Mouse (Mus musculus) Patski (cell line): ENCODE measurements at regions not wholly inside any gene's neighbourhood (a gene's known extent, or its start where the extent isn't known, plus 50 kb on each side); places are given as distances from the start of the nearest gene placed in this dataset.

Source experiments
- ATAC-seq: fragments of 100-300 bp; one replicate; pipeline ENCODE4 v1.8.0; 2021
- CTCF ChIA-PET: fragments of 350-600 bp; sonication (Branson Sonifier 250); formaldehyde crosslinking; loops from one replicate; lab custom pipeline; 2022; ENCODE audit warnings: inconsistent platforms; lab: Charles Lee
- POLR2A ChIA-PET: fragments of 350-600 bp; sonication (Branson Sonifier 250); formaldehyde crosslinking; loops from one replicate; lab custom pipeline; 2022; ENCODE audit warnings: antibody characterized with exemption, inconsistent platforms; lab: Charles Lee
- DNase-seq: peaks from one replicate; pipeline ENCODE4 v3.0.0-alpha.2; 2011; ENCODE audit warnings: low read depth, low spot score
- H3K27me3 ChIP-seq: fragments of 371-371 bp; one replicate; pipeline ENCODE4 v1.5.1; 2021
- CTCF ChIP-seq: fragments of 100-300 bp; IDR thresholded peaks from one replicate; pipeline ENCODE4 v1.5.1; 2021
- in situ Hi-C: fragments of 300-500 bp; cut with MboI; formaldehyde crosslinking; loops from 3 replicates; pipeline ENCODE4 v1.11.1; 2018; ENCODE audit warnings: low pct_unique_long_range_greater_than_20kb, mixed read lengths

DNA sequence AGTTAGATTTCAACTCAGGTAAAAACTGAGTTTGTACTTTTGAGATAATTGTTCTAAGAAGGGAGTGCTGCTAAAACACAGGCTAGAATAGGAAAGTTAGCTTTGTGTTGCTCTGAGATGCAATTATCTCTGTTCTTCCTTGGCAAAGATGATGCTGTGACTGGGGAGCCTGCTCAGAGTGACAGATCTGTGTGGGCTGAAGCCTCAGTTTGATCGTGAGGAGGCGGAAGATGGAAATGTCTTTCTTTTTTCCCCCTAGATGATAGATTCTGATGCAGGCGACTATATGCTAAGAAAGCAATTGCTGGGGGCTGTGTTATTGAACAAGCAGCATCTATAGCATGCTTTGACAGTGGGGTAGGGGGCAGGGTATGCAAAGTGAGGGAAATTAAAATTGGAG is 156.7 kb upstream of the Cypt15 start:
- H3K27me3 ChIP-seq, result peaks cover 44% of the 10 kb centered on the region
- ChIA-PET POLR2A (no interaction called here), CTCF (no interaction called here)
- TF ChIP-seq CTCF, result no peak
- ATAC-seq (no peak), DNase-seq (no peak)
- in situ Hi-C loops, result no loop called here

DNA sequence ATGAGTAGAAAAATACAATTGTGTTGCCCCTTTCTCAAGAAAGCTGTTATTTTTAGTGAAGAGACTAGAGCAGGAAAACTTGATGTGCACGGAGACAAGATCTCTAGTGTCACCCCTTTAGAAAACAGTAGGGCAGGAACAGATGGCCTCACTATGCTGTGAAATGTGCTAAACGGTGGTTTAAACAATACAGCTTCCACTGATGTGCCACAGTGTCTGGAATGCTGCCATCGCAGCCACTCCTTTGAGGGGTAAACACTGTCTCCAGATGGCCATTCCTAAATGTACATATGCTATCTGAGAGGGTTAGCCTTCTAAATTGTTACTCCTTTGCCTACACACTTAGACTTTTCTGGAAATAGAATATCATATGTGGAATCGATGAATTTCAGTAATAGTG is 116.4 kb upstream of the Cypt15 start:
- no peak for TF ChIP-seq CTCF
- in situ Hi-C loops, result no loop called here
- POLR2A ChIA-PET, result no interaction called here
- CTCF ChIA-PET, result interaction anchor here (2.0 kb wide), 1 partner anchor 12 kb away, joined by 4 read pairs; no protein-coding TSS in a partner anchor
- ATAC-seq, result no peak
- H3K27me3 ChIP-seq, result peaks cover 44% of the 10 kb centered on the region
- no peak for DNase-seq

DNA sequence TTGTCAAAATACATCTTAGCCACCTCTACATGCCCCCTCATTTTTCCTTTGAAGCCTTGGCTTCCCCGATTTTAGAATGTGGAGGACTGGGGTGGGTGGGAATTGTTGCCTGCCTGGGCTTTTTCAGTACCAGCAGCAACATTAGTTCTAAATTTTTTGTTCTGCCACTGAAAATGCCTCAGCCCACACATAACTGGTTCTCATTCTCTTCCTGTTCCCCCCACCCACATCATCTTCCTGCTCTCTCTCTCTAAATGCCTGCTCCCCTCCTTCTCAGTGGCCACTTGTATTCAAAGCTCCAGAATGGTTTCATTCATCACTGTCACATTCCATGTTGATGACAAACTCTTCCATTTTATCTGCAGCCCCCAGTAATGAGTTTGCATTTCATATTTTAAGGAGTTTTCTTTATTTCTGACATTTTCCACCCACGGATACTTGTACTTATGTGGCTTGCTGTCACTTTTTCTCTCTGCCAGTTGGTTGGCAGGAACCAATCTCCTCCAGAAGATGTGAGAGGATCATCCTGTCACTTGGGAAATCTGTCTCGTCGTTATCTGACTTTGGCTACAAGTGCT is 95.8 kb upstream of the Cypt15 start:
- H3K27me3 ChIP-seq, result peaks cover 6% of the 10 kb centered on the region
- CTCF ChIA-PET, result no interaction called here
- ATAC-seq, result no peak
- no peak for TF ChIP-seq CTCF
- POLR2A ChIA-PET, result no interaction called here
- in situ Hi-C loops, result no loop called here
- DNase-seq, result no peak
